Mouse (Mus musculus) cerebellum, adult 9-11 months (tissue): ENCODE measurements around the gene Gm7903.
"Not testable (repeated sequence)": the region's sequence is repeated elsewhere in the genome, so short reads cannot be mapped to it uniquely, and the experiment has no call there.

Experiments
- DNase-seq: peaks from one replicate; pipeline ENCODE4 v3.0.0; 2022

Gene Gm7903

GRCm38 (mm10) chrX:135433535-135433934, at the start of gene Gm7903:
Gene Gm7903 (plus strand): TSS chrX:135433835.
- DNase-seq = not testable (repeated sequence)

- not testable (repeated sequence) for DNase-seq
These were observed 30.1 kb upstream of the Gm7903 start for GRCm38 (mm10) chrX:135403578-135403977.

GRCm38 (mm10) chrX:135421203-135421602, 12.4 kb upstream of the Gm7903 start:
- not testable (repeated sequence) for DNase-seq

GRCm38 (mm10) chrX:135421824-135422223, 11.8 kb upstream of the Gm7903 start:
- not testable (repeated sequence) for DNase-seq

- not testable (repeated sequence) for DNase-seq
These were observed 11.2 kb upstream of the Gm7903 start for GRCm38 (mm10) chrX:135422473-135422872.

- not testable (repeated sequence) for DNase-seq
These were observed 30.5 kb downstream of the Gm7903 start for GRCm38 (mm10) chrX:135464160-135464559.

GRCm38 (mm10) chrX:135481902-135482301, 48.3 kb downstream of the Gm7903 start:
- DNase-seq = not testable (repeated sequence)

GRCm38 (mm10) chrX:135483183-135483582, 49.5 kb downstream of the Gm7903 start:
- DNase-seq = not testable (repeated sequence)
